In genomic region chr17:72970631-72971161, GRCm38 (mm10) we compare ENCODE assay signal across 12 mouse cellular contexts. TPM values are rescaled to one million over a fixed set of nuclear protein-coding genes. Genes with fewer than 3 reads are reported as not detected.
DNase-seq lines count a peak whose midpoint lies in the region; ATAC-seq lines count a peak whose summit lies in the region.
"Had no signal": no experiment of that assay in that cellular context is flagged by ENCODE, and none has a peak within 500 bp of the region (broad histone marks: within the 10 kb centered on the region; RNA-seq: fewer than 3 reads in every experiment).

No protein-coding gene starts in this region.

- H3K36me3 ChIP-seq in megakaryocyte, embryonic 14.5 days (replicated peaks; ENCODE audit: low read length), result no peaks in the 10 kb centered on the region

- H3K9me3 ChIP-seq in megakaryocyte, embryonic 14.5 days, result peaks cover 11% of the 10 kb centered on the region

- H3K27me3 ChIP-seq in megakaryocyte, embryonic 14.5 days (replicated peaks), result peaks cover 1% of the 10 kb centered on the region

- H3K4me3 ChIP-seq in megakaryocyte, embryonic 14.5 days (replicated peaks), result peak overlapping the region; percentile 43

- ATAC-seq in megakaryocyte, adult 5-6 weeks (ENCODE audit: poor library complexity, severe bottlenecking), result no peak
- ATAC-seq: lung, postnatal 0 days had no signal

- H3K4me1 ChIP-seq in megakaryocyte, embryonic 14.5 days, result peaks cover 20% of the 10 kb centered on the region

- DNase-seq in layer of hippocampus, adult 9-10 months (ENCODE audit: low spot score), result peak; percentile 61
- peak; percentile 72 to 95 for DNase-seq in left cerebral cortex, postnatal 25 days (ENCODE audit: low spot score in 2 of 2)
- no peak for DNase-seq in ovary, postnatal 10 days (ENCODE audit: low spot score)
- no peak for DNase-seq in retina, postnatal 1 day
- DNase-seq in spleen, postnatal 14 days (ENCODE audit: low spot score in 2 of 2), result no peak
- DNase-seq in adrenal gland, adult (ENCODE audit: inconsistent age in 2 of 2, low spot score in 1 of 2), result no peak
- DNase-seq: adrenal gland, postnatal 14 days; midbrain, embryonic 14.5 days; spleen, adult 18-20 months had no signal

- intact Hi-C loops in left cerebral cortex, postnatal 25 days (cut with DNase I), result loop anchor here (1.0 to 2.0 kb wide), 3 partner anchors 46 to 300 kb away; no protein-coding TSS in a partner anchor

RNA-seq across cellular contexts. Expression of gene Lbh, which starts 52.6 kb away (rescaled TPM):
- polyA plus RNA-seq in megakaryocyte, embryonic 14.5 days (2012; ENCODE audit: insufficient read depth, low replicate concordance), result 7.2 and 15.9 TPM in 2 replicates
- total RNA-seq in megakaryocyte, adult 5-6 weeks (2015), result 48.2 and 48.7 TPM in 2 replicates
- 50.4 and 53.1 TPM in 2 replicates for total RNA-seq in megakaryocyte, adult 5-6 weeks (2017)
- 10 to 100 TPM; 37.0 to 37.3 TPM for total RNA-seq in left cerebral cortex, postnatal 25 days (2021)

Comparison
In these comparisons a context has a peak if more than half of its experiments do, and no peak if none do; other contexts are left out.
1. DNase-seq: peak in layer of hippocampus, adult 9-10 months (single experiment) and left cerebral cortex, postnatal 25 days (2 of 2); none in ovary, postnatal 10 days (single experiment), retina, postnatal 1 day (single experiment), spleen, postnatal 14 days (0 of 2) and adrenal gland, adult (0 of 2).